Mouse (Mus musculus) embryonic facial prominence, embryonic 11.5 days (tissue): ENCODE measurements around the gene Man1a2. TPM values are rescaled to one million over a fixed set of nuclear protein-coding genes. Genes with fewer than 3 reads are reported as not detected.

Source experiments
- ATAC-seq: fragments of 200-750 bp; cut with Nextera tagmentation; replicated peaks from 2 replicates; pipeline ENCODE4 v1.8.0; 2017; ENCODE audit warnings: low read depth; ENCODE audit not compliant: insufficient number of reproducible peaks, low FRiP score, low TSS enrichment
- DNase-seq: peaks from one replicate; pipeline ENCODE4 v3.0.0-alpha.2; 2015; ENCODE audit warnings: low spot score
- H3K27ac ChIP-seq: fragments of 300-500 bp; sonication (generic); replicated peaks from 2 replicates; pipeline ENCODE4 v1.5.1; 2014; ENCODE audit warnings: mild to moderate bottlenecking, low read depth, low read length, control low read depth
- H3K27me3 ChIP-seq: fragments of 300-500 bp; sonication (generic); 2 replicates; pipeline ENCODE4 v1.6.1; 2014; ENCODE audit warnings: mild to moderate bottlenecking, low read length, moderate library complexity, mixed read lengths; ENCODE audit not compliant: control insufficient read depth, insufficient read depth
- H3K36me3 ChIP-seq: fragments of 300-500 bp; sonication (generic); replicated peaks from 2 replicates; pipeline ENCODE4 v1.6.1; 2014; ENCODE audit warnings: low read depth, mild to moderate bottlenecking, low read length, moderate library complexity, mixed read lengths; ENCODE audit not compliant: control insufficient read depth, insufficient read depth
- H3K4me1 ChIP-seq: fragments of 300-500 bp; sonication (generic); 2 replicates; pipeline ENCODE4 v1.6.1; 2014; ENCODE audit warnings: low read length, mixed read lengths; ENCODE audit not compliant: control insufficient read depth, insufficient read depth
- H3K4me2 ChIP-seq: fragments of 300-500 bp; sonication (generic); 2 replicates; pipeline ENCODE4 v1.6.1; 2014; ENCODE audit warnings: low read depth, mild to moderate bottlenecking, control low read depth, low read length, moderate library complexity
- H3K4me3 ChIP-seq: fragments of 300-500 bp; sonication (generic); 2 replicates; pipeline ENCODE4 v1.5.1; 2014; ENCODE audit warnings: low read depth, low read length, control low read depth
- H3K9ac ChIP-seq: fragments of 300-500 bp; sonication (generic); replicated peaks from 2 replicates; pipeline ENCODE4 v1.6.1; 2014; ENCODE audit warnings: mild to moderate bottlenecking, control low read depth, low read length
- H3K9me3 ChIP-seq: fragments of 300-500 bp; sonication (generic); replicated peaks from 2 replicates; pipeline ENCODE4 v1.6.1; 2016; ENCODE audit warnings: mild to moderate bottlenecking, low read length, inconsistent platforms, mixed read lengths; ENCODE audit not compliant: control insufficient read depth
- WGBS: fragments of 180-500 bp; shearing (Covaris S2); extraction: QIAGEN DNeasy Blood & Tissue Kit; methylation state at CpG from one replicate; pipeline ENCODE4 v1.1.7; 2014; 5-methylcytosine and 5-hydroxymethylcytosine counted together
- polyA plus RNA-seq: library from polyadenylated mRNA; unstranded; fragments of >200 nt; fragmentation: Nextera tagmentation; extraction: Ambion mirVana; gene quantifications from 2 replicates; pipeline ENCODE4 v1.2.1, GENCODE M21; 2014

Man1a2 gene
- polyA plus RNA-seq, 1 experiment from 2014 or later: 66.0 TPM

DNA sequence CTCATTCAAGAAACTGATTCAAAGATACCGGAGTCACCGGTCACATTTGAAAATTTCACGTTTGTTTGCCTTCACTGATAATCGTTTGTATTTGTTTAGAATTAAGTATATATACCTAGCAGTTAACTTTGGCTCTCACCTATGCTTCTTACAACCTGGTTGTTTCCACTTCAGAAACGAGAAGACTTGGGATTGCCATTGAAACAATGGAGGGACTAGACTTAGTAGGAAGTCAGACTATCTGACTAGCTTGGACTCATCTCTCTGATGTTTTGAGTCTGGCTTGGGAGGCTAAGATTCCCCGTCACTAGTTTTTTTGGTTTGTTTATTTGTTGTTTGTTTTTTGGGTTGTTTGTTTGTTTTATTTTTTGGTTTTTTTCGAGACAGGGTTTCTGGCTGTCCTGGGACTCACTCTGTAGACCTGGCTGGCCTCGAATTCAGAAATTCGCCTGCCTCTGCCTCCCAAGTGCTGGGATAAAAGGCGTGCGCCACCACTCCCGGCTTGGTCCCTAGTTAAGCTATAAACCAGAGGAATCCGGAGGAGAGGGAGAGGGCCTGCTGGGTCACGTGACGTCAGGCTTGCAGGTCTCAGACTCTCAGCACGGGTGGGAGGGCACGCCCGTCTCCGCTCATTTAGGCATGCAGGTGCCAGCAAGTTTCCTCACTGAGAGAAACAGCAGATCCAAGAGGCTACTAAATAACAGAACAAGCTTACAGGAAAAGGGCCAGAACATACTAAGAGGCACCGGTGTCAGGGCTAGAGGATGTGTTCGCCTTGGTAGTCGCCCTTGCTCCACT is 18.7 kb upstream of the Man1a2 start:
- Histone ChIP-seq H3K4me1 (no peaks in the 10 kb centered on the region), H3K27ac (no peak overlapping the region), H3K4me2 (no peak overlapping the region), H3K36me3 (no peaks in the 10 kb centered on the region), H3K9ac (no peak overlapping the region), H3K9me3 (no peaks in the 10 kb centered on the region), H3K27me3 (no peaks in the 10 kb centered on the region), H3K4me3 (no peak overlapping the region)
- no peak for DNase-seq
- ATAC-seq: no peak
- 79% methylated on average over 22 of the region's 22 CpGs for WGBS

GRCm38 (mm10) chr3:100702875-100703846 is 17.9 kb upstream of the Man1a2 start:
- H3K27me3 ChIP-seq: no peaks in the 10 kb centered on the region
- no peak overlapping the region for H3K27ac ChIP-seq
- H3K9ac ChIP-seq: no peak overlapping the region
- no peaks in the 10 kb centered on the region for H3K9me3 ChIP-seq
- DNase-seq (no peak), ATAC-seq (no peak)
- H3K4me2 ChIP-seq: no peak overlapping the region
- H3K36me3 ChIP-seq: no peaks in the 10 kb centered on the region
- WGBS: 61% methylated on average over 15 of the region's 15 CpGs
- H3K4me1 ChIP-seq: no peaks in the 10 kb centered on the region
- no peak overlapping the region for H3K4me3 ChIP-seq

- no peaks in the 10 kb centered on the region for H3K4me1 ChIP-seq
- DNase-seq (no peak), ATAC-seq (no peak)
- no peak overlapping the region for H3K9ac ChIP-seq
- H3K4me2 ChIP-seq: no peak overlapping the region
- WGBS: 73% methylated on average over 6 of the region's 6 CpGs
- H3K9me3 ChIP-seq: no peaks in the 10 kb centered on the region
- no peaks in the 10 kb centered on the region for H3K27me3 ChIP-seq
- no peaks in the 10 kb centered on the region for H3K36me3 ChIP-seq
- H3K4me3 ChIP-seq: no peak overlapping the region
- no peak overlapping the region for H3K27ac ChIP-seq
Measured at GRCm38 (mm10) chr3:100688747-100689146, 3.4 kb upstream of the Man1a2 start.

DNA sequence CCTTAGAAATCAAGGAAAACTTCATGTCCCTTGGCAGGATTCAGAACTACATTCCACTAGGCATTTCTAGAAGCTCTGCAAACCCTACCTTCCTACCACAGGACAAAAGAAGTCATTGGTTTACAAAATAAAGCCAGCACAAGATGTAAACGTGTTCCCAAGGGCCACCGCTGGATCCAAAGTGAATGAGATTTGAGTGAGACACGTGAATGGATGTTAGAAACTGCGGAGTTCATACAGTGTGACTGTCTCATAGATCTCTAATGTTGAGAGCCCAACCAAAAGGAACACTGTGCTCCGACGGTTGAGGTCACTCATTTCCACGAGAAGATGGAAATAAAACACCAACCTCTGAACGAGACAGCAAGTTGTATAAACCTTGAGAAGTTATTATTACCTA is 1.5 kb upstream of the Man1a2 start:
- ATAC-seq (no peak), DNase-seq (no peak)
- H3K36me3 ChIP-seq: no peaks in the 10 kb centered on the region
- H3K27me3 ChIP-seq: no peaks in the 10 kb centered on the region
- 87% methylated on average over 8 of the region's 8 CpGs for WGBS
- H3K27ac ChIP-seq: no peak overlapping the region
- H3K4me2 ChIP-seq: no peak overlapping the region
- no peak overlapping the region for H3K4me3 ChIP-seq
- H3K4me1 ChIP-seq: no peaks in the 10 kb centered on the region
- H3K9me3 ChIP-seq: no peaks in the 10 kb centered on the region
- H3K9ac ChIP-seq: no peak overlapping the region

DNA sequence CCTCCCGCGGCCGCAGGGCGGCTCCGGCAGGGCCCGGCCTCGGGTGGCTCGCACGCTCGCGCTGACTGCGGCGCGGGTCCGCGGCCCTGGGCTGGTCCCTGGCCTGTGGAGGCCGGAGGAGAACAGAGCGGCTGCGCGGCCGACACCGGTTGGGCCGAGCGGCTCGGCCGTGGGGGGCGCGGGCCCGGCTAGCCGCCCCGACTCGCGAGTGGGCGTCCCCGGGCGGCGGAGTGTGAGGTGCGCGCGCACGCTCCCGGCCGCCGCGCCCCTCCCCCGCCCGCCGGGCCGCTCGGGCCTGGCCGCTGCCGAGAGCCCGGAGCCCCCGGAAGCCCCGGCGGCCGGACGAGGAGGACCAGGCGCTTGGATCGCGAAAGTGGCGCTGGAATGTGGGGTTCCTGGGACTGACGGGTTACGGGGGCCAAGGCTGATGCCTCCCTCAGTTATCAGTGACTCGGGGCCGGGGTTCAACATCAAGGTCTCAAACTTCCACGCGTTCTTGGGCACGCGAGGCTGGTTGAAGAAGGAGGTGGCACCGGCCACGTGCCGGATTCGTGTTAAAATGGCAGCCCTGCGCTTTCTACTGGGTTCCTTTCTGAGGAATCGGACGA is 564 bp upstream of the Man1a2 start:
- Histone ChIP-seq H3K27me3 (no peaks in the 10 kb centered on the region), H3K9ac (peak overlapping the region; percentile 96), H3K4me1 (no peaks in the 10 kb centered on the region), H3K27ac (peak overlapping the region; percentile 97), H3K4me3 (peak overlapping the region; percentile 83), H3K36me3 (no peaks in the 10 kb centered on the region), H3K4me2 (peak overlapping the region; percentile 81), H3K9me3 (no peaks in the 10 kb centered on the region)
- ATAC-seq: peak; percentile 87
- DNase-seq: peak; percentile 78
- under 1% methylated on average over 52 of the region's 77 CpGs for WGBS

- H3K27me3 ChIP-seq: no peaks in the 10 kb centered on the region
- H3K9ac ChIP-seq: peak overlapping the region; percentile 96
- H3K4me3 ChIP-seq: peak overlapping the region; percentile 83
- no peaks in the 10 kb centered on the region for H3K9me3 ChIP-seq
- peak overlapping the region; percentile 81 for H3K4me2 ChIP-seq
- no peaks in the 10 kb centered on the region for H3K4me1 ChIP-seq
- DNase-seq (peak; percentile 40), ATAC-seq (no peak)
- no peaks in the 10 kb centered on the region for H3K36me3 ChIP-seq
- under 1% methylated on average over 25 of the region's 25 CpGs for WGBS
- no peak overlapping the region; the same call in 1 of the 2 replicates for H3K27ac ChIP-seq
Measured at GRCm38 (mm10) chr3:100684234-100684975, 898 bp downstream of the Man1a2 start.

DNA sequence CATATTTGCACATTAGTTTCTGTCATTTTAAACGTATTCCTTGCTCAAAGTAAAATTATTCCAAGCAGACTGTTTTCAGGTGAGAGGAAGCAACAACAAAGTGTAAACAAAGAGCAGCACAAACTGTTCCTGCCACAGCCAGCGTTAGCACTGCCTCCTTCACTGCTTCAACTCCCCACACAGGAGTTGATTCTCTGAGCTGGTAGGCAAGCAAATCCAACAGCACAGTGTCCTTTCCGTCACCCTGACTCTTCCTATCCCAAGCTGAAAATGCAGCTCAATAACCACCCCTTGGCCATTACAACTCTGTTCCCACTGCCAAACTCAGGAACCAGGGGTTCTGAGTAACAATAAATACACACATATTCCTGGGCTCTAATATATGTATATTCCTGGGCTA is 2.5 kb downstream of the Man1a2 start:
- Histone ChIP-seq H3K4me3 (peak overlapping the region; percentile 22), H3K4me2 (peak overlapping the region; percentile 47), H3K27ac (no peak overlapping the region), H3K4me1 (no peaks in the 10 kb centered on the region), H3K9ac (no peak overlapping the region), H3K36me3 (no peaks in the 10 kb centered on the region), H3K9me3 (no peaks in the 10 kb centered on the region), H3K27me3 (no peaks in the 10 kb centered on the region)
- ATAC-seq (no peak), DNase-seq (no peak)
- WGBS: 21% methylated on average over 3 of the region's 3 CpGs
